Mouse (Mus musculus): ENCODE results near the gene Aes. TPM values are rescaled to one million over a fixed set of nuclear protein-coding genes. Genes with fewer than 3 reads are reported as not detected.

Gene Aes
- 395 and 515 TPM in 2 replicates for polyA plus RNA-seq (2014; fragmentation: Nextera tagmentation; extraction: Ambion mirVana)

- H3K4me1 ChIP-seq (replicated peaks; ENCODE audit: control insufficient read depth, insufficient read depth, low read length) = peaks cover 28% of the 10 kb centered on the region
- WGBS = under 1% methylated on average over 33 of the region's 53 CpGs
- no peaks in the 10 kb centered on the region for H3K27me3 ChIP-seq (replicated peaks; ENCODE audit: control insufficient read depth, insufficient read depth, low read length)
Observed at GRCm38 (mm10) chr10:81559163-81559626, at the start of gene Aes. Gene Aes, plus strand, starts transcription at chr10:81559488.

GRCm38 (mm10) chr10:81510246-81510810 is 49.0 kb upstream of the Aes start:
- no peak overlapping the region for H3K27ac ChIP-seq (ENCODE audit: low read depth)
- no peak overlapping the region for H3K9ac ChIP-seq (ENCODE audit: low read length)
- H3K4me3 ChIP-seq (ENCODE audit: low read depth, low read length) = no peak overlapping the region
- no peaks in the 10 kb centered on the region for H3K36me3 ChIP-seq (ENCODE audit: control insufficient read depth, insufficient read depth, low read length)
- ATAC-seq (replicated peaks; ENCODE audit: low FRiP score, low TSS enrichment, low read depth) (no peak), DNase-seq (ENCODE audit: low spot score) (no peak)
- H3K27me3 ChIP-seq (replicated peaks; ENCODE audit: control insufficient read depth, insufficient read depth, low read length) = 0 out of 2 replicates have a peak, but pooled peaks cover 2% of the 10 kb centered on the region
- WGBS = 75% methylated on average over 14 of the region's 14 CpGs
- H3K4me2 ChIP-seq (ENCODE audit: low read length) = no peak overlapping the region
- 0 out of 2 replicates have a peak, but pooled peaks cover 3% of the 10 kb centered on the region for H3K9me3 ChIP-seq (ENCODE audit: control insufficient read depth, low read length)
- H3K4me1 ChIP-seq (replicated peaks; ENCODE audit: control insufficient read depth, insufficient read depth, low read length) = no peaks in the 10 kb centered on the region

More at GRCm38 (mm10) chr10:81559163-81559626, at the start of gene Aes:
- DNase-seq (ENCODE audit: low spot score) (peak; percentile 78), ATAC-seq (replicated peaks; ENCODE audit: low FRiP score, low TSS enrichment, low read depth) (peak; percentile 58)
- Histone ChIP-seq H3K4me3 (ENCODE audit: low read depth, low read length) (peak within 1 kb of the TSS; percentile 76), H3K9ac (ENCODE audit: low read length) (peak within 1 kb of the TSS; percentile 96), H3K36me3 (ENCODE audit: control insufficient read depth, insufficient read depth, low read length) (peaks cover 13% of the 10 kb centered on the region), H3K27ac (ENCODE audit: low read depth) (peak within 1 kb of the TSS; percentile 90), H3K4me2 (ENCODE audit: low read length) (peak within 1 kb of the TSS; percentile 88), H3K9me3 (ENCODE audit: control insufficient read depth, low read length) (no peaks in the 10 kb centered on the region)

DNA sequence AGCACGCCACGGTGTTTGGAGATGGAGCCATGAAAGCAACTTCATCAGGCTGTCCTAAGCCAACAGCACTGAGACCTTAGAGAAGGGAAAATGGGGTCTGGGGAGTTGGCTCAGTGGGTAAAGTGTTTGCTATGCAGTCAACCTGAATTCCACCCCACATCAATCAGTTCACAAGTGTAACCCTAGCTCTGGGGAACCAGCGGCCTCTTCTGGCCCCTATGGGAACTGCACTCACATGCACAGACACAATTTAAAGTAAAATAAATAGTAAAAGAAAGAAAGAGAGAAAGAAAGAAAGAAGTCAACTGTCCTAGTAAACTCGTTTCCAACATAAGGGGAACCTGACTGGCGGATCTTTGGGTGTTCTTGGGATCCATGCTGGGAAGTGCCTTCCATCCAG is 45.5 kb upstream of the Aes start:
- H3K36me3 ChIP-seq (ENCODE audit: control insufficient read depth, insufficient read depth, low read length) = no peaks in the 10 kb centered on the region
- ATAC-seq (replicated peaks; ENCODE audit: low FRiP score, low TSS enrichment, low read depth) = no peak
- no peak overlapping the region for H3K4me3 ChIP-seq (ENCODE audit: low read depth, low read length)
- H3K27ac ChIP-seq (ENCODE audit: low read depth) = no peak overlapping the region
- 0 out of 2 replicates have a peak, but pooled peaks cover 3% of the 10 kb centered on the region for H3K9me3 ChIP-seq (ENCODE audit: control insufficient read depth, low read length)
- WGBS = 89% methylated on average over 5 of the region's 5 CpGs
- no peak overlapping the region for H3K9ac ChIP-seq (ENCODE audit: low read length)
- no peak for DNase-seq (ENCODE audit: low spot score)
- H3K27me3 ChIP-seq (replicated peaks; ENCODE audit: control insufficient read depth, insufficient read depth, low read length) = 0 out of 2 replicates have a peak, but pooled peaks cover 2% of the 10 kb centered on the region
- no peaks in the 10 kb centered on the region for H3K4me1 ChIP-seq (replicated peaks; ENCODE audit: control insufficient read depth, insufficient read depth, low read length)
- no peak overlapping the region for H3K4me2 ChIP-seq (ENCODE audit: low read length)

DNA sequence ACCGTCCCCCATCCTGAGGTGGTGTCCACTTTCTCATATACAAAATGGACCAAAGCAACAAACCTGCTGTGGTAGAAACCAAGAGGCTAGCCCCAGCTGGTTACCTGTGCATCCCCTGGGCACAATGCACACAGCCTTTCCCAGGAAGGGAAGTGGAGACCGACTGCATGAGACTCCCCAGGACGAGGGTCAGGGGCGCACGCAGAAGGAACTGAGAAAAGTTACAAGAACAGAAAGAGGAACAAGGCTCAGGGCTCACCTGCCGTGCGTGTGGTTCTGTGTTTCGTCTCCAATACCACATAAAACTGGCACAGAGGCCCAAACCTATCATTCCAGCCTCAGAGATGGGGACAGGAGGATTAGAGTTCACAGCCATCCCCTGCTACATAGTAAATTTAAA is 42.1 kb upstream of the Aes start:
- Histone ChIP-seq H3K9me3 (ENCODE audit: control insufficient read depth, low read length) (0 out of 2 replicates have a peak, but pooled peaks cover 3% of the 10 kb centered on the region), H3K9ac (ENCODE audit: low read length) (no peak overlapping the region), H3K4me3 (ENCODE audit: low read depth, low read length) (no peak overlapping the region), H3K4me1 (replicated peaks; ENCODE audit: control insufficient read depth, insufficient read depth, low read length) (no peaks in the 10 kb centered on the region), H3K4me2 (ENCODE audit: low read length) (no peak overlapping the region), H3K27ac (ENCODE audit: low read depth) (no peak overlapping the region), H3K27me3 (replicated peaks; ENCODE audit: control insufficient read depth, insufficient read depth, low read length) (no peaks in the 10 kb centered on the region), H3K36me3 (ENCODE audit: control insufficient read depth, insufficient read depth, low read length) (no peaks in the 10 kb centered on the region)
- ATAC-seq (replicated peaks; ENCODE audit: low FRiP score, low TSS enrichment, low read depth) (no peak), DNase-seq (ENCODE audit: low spot score) (no peak)
- 72% methylated on average over 8 of the region's 8 CpGs for WGBS

GRCm38 (mm10) chr10:81518546-81518945 is 40.7 kb upstream of the Aes start:
- Histone ChIP-seq H3K4me3 (ENCODE audit: low read depth, low read length) (no peak overlapping the region), H3K9me3 (ENCODE audit: control insufficient read depth, low read length) (0 out of 2 replicates have a peak, but pooled peaks cover 3% of the 10 kb centered on the region), H3K4me1 (replicated peaks; ENCODE audit: control insufficient read depth, insufficient read depth, low read length) (peaks cover 2% of the 10 kb centered on the region), H3K27me3 (replicated peaks; ENCODE audit: control insufficient read depth, insufficient read depth, low read length) (no peaks in the 10 kb centered on the region), H3K4me2 (ENCODE audit: low read length) (no peak overlapping the region), H3K9ac (ENCODE audit: low read length) (no peak overlapping the region), H3K27ac (ENCODE audit: low read depth) (no peak overlapping the region), H3K36me3 (ENCODE audit: control insufficient read depth, insufficient read depth, low read length) (no peaks in the 10 kb centered on the region)
- ATAC-seq (replicated peaks; ENCODE audit: low FRiP score, low TSS enrichment, low read depth) = 0 out of 2 replicates have a peak, but pooled peaks have one; percentile 44
- 11% methylated on average over 4 of the region's 4 CpGs for WGBS
- DNase-seq (ENCODE audit: low spot score) = peak; percentile 77

GRCm38 (mm10) chr10:81519227-81519977 is 39.9 kb upstream of the Aes start:
- H3K27ac ChIP-seq (ENCODE audit: low read depth) = no peak overlapping the region
- H3K4me2 ChIP-seq (ENCODE audit: low read length) = no peak overlapping the region
- H3K9ac ChIP-seq (ENCODE audit: low read length) = no peak overlapping the region
- WGBS = 77% methylated on average over 6 of the region's 6 CpGs
- H3K36me3 ChIP-seq (ENCODE audit: control insufficient read depth, insufficient read depth, low read length) = no peaks in the 10 kb centered on the region
- no peaks in the 10 kb centered on the region for H3K9me3 ChIP-seq (ENCODE audit: control insufficient read depth, low read length)
- no peak overlapping the region for H3K4me3 ChIP-seq (ENCODE audit: low read depth, low read length)
- ATAC-seq (replicated peaks; ENCODE audit: low FRiP score, low TSS enrichment, low read depth) (no peak), DNase-seq (ENCODE audit: low spot score) (no peak)
- no peaks in the 10 kb centered on the region for H3K27me3 ChIP-seq (replicated peaks; ENCODE audit: control insufficient read depth, insufficient read depth, low read length)
- H3K4me1 ChIP-seq (replicated peaks; ENCODE audit: control insufficient read depth, insufficient read depth, low read length) = peaks cover 7% of the 10 kb centered on the region

DNA sequence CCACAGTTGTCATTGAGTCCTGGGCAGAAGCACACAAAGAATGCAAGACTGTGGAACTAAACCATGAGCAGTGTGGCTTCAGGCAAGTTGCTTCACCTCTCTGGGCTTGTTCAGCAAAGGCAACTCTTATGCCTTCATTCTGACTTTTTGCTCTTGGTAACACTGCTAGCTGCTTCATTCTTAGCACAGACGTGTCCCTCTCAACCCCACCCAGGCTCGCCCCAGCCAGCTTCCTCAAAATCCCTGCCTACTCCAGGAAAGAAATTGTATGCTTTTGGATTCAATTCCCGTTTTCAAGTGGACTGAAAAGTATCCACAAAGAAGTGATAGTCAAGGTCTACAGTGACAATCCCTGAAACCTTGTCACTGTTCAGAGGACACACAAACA is 39.3 kb upstream of the Aes start:
- H3K4me1 ChIP-seq (replicated peaks; ENCODE audit: control insufficient read depth, insufficient read depth, low read length) = peaks cover 7% of the 10 kb centered on the region
- no peaks in the 10 kb centered on the region for H3K9me3 ChIP-seq (ENCODE audit: control insufficient read depth, low read length)
- no peaks in the 10 kb centered on the region for H3K27me3 ChIP-seq (replicated peaks; ENCODE audit: control insufficient read depth, insufficient read depth, low read length)
- 70% methylated on average over 3 of the region's 3 CpGs for WGBS
- H3K27ac ChIP-seq (ENCODE audit: low read depth) = no peak overlapping the region
- no peak for ATAC-seq (replicated peaks; ENCODE audit: low FRiP score, low TSS enrichment, low read depth)
- H3K9ac ChIP-seq (ENCODE audit: low read length) = no peak overlapping the region
- DNase-seq (ENCODE audit: low spot score) = no peak
- H3K36me3 ChIP-seq (ENCODE audit: control insufficient read depth, insufficient read depth, low read length) = no peaks in the 10 kb centered on the region
- H3K4me3 ChIP-seq (ENCODE audit: low read depth, low read length) = no peak overlapping the region
- H3K4me2 ChIP-seq (ENCODE audit: low read length) = no peak overlapping the region

DNA sequence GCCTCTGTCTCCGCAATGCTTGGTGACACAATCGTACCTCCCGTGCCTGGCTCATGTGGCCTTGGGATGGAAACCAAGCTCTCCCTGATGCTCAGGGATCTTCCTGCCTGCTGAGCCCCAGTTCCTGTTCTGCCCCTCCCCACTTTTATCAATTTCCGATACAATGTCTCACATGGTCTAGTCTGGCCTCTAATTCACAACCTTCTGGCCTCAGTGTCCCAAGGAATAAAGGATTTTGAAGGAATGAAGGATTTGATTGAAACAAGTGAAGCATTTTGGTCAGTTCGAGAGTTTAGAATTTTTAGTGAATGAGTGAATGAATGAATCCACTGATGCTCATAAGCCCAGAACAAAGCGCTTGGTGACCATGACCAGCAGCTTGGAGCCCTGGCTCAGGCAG is 36.1 kb upstream of the Aes start:
- H3K4me3 ChIP-seq (ENCODE audit: low read depth, low read length) = no peak overlapping the region
- no peaks in the 10 kb centered on the region for H3K9me3 ChIP-seq (ENCODE audit: control insufficient read depth, low read length)
- H3K4me1 ChIP-seq (replicated peaks; ENCODE audit: control insufficient read depth, insufficient read depth, low read length) = peaks cover 7% of the 10 kb centered on the region
- 81% methylated on average over 6 of the region's 6 CpGs for WGBS
- no peak for ATAC-seq (replicated peaks; ENCODE audit: low FRiP score, low TSS enrichment, low read depth)
- H3K4me2 ChIP-seq (ENCODE audit: low read length) = no peak overlapping the region
- H3K36me3 ChIP-seq (ENCODE audit: control insufficient read depth, insufficient read depth, low read length) = no peaks in the 10 kb centered on the region
- DNase-seq (ENCODE audit: low spot score) = no peak
- H3K27ac ChIP-seq (ENCODE audit: low read depth) = no peak overlapping the region
- no peak overlapping the region for H3K9ac ChIP-seq (ENCODE audit: low read length)
- H3K27me3 ChIP-seq (replicated peaks; ENCODE audit: control insufficient read depth, insufficient read depth, low read length) = no peaks in the 10 kb centered on the region
